Mouse (Mus musculus) thymus, adult 2 months (tissue): ENCODE results near the gene Misp.

Experiments used
- CTCF ChIP-seq: fragments of 200-500 bp; IDR thresholded peaks from 2 replicates; pipeline ENCODE4 v1.5.1; 2012; ENCODE audit warnings: mild to moderate bottlenecking, control low read depth, low read length, moderate library complexity, borderline replicate concordance; ENCODE audit not compliant: control insufficient read depth, poor library complexity, insufficient read depth; ENCODE audit errors: extremely low read depth
- POLR2A ChIP-seq: fragments of 200-500 bp; IDR thresholded peaks from 2 replicates; pipeline ENCODE4 v1.6.1; 2012; ENCODE audit warnings: mild to moderate bottlenecking, low read length, control low read depth, moderate library complexity; ENCODE audit not compliant: control insufficient read depth, poor library complexity, insufficient read depth; ENCODE audit errors: extremely low read depth

- TF ChIP-seq POLR2A (no peak), CTCF (no peak)
Observed at GRCm38 (mm10) chr10:79861230-79862048, 40.6 kb downstream of the Misp start.
